Mouse (Mus musculus): ENCODE data around the gene Dscam.
A peak's percentile ranks its signal among the peaks of the same experiment; 100 is the strongest.

Gene Dscam

DNA sequence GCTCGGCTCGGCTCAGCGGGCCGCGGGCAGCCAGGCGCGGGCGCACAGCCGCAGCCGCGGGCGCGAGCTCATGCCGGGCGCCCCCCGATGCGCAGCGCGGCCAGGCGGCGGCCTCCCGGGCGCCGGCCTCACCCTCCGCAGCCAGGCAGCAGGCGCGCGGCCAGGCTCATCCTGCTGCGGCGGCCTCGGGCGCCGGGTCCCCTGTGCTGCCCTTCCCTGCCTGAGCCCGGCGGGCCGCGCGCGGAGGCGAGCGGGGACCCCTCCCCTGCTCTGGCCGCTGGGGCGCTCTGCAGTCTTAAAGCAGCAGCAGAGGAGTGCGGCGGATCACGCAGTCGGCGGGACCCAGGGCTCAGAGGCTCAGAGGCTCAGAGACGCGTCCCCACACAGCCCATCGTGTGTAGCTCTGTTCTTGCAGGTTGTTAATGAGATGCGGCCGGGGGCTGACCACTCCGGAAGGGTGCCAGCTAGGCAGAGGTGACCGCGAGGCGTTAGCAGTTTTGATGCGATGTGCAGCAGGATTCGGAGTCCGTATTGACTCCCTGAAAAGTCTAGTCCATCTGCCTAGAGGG, at the start of gene Dscam:
Dscam (minus strand) TSS at position 240 of the 569 bp plus-strand sequence.
- DNase-seq (ENCODE audit: low spot score) = no peak

GRCm38 (mm10) chr16:97219381-97219780, 48.8 kb upstream of the Dscam start:
- no peak for DNase-seq (ENCODE audit: low spot score)

GRCm38 (mm10) chr16:97209997-97210396, 39.4 kb upstream of the Dscam start:
- no peak for DNase-seq (ENCODE audit: low spot score)

DNA sequence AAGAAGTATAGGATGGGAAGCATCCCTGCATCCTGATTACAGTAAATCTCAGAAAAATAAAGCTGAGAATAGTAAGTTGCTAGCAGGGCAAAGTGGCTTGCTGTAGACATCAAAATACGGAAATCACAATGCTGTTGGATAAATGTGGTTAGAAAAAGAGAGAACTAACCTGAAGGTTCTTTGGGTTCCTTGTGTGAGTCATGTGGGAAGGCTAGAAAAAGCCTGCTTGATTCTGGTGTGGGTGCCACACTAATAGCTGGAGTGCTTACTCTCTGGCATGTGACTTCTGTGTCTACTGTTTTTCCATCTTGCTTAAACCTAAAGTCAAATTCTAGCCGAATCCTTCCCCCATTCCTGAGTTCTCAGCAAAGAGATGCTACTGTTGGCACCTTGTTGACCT, 37.7 kb upstream of the Dscam start:
- no peak for DNase-seq (ENCODE audit: low spot score)

DNA sequence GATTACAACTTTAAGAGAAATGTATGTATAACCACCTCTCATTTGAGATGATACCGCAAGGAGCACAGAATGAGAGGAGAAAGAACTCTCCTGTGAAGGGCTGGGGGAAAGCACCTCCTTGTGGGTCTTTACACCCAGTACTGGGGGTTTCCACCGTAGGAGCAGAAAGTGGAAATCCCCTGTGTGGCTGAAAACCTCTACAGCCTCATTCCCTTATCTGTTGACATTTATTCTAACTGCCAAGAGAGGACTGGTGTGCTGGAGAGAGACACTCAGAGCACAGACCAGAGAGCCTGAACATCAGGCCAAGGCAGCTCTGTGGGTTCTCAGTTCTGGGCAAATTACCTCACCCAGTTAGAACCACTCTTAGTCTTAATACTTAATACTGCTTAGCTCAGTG, 33.5 kb upstream of the Dscam start:
- no peak for DNase-seq (ENCODE audit: low spot score)

GRCm38 (mm10) chr16:97203554-97203953, 33.0 kb upstream of the Dscam start:
- DNase-seq (ENCODE audit: low spot score) = no peak

- DNase-seq (ENCODE audit: low spot score) = no peak
Measured at GRCm38 (mm10) chr16:97194630-97195029, 24.1 kb upstream of the Dscam start.

GRCm38 (mm10) chr16:97194179-97194578, 23.6 kb upstream of the Dscam start:
- no peak for DNase-seq (ENCODE audit: low spot score)

GRCm38 (mm10) chr16:97192296-97192695, 21.7 kb upstream of the Dscam start:
- DNase-seq (ENCODE audit: low spot score) = no peak

- DNase-seq (ENCODE audit: low spot score) = no peak
Measured at GRCm38 (mm10) chr16:97190604-97191003, 20.1 kb upstream of the Dscam start.

DNA sequence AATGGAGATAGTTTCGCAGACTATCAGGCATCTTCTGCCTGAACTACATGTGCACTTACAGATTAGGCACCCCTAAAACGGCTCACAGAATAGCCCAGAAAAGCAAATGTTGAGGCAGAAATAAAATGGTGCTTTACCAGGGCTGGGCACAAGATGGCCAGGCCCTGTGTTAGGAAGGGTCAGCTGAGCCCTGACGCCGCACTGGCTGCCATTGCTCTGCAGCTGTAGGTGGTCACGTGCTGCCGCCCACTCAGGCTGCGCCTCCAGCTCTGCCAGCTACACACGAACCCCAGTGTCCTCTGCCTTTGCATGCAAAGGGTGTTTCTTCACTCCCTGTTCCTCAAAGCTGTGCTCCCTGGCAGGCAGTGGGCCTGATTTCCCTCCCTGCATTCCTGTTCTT, 948 bp upstream of the Dscam start:
- no peak for DNase-seq (ENCODE audit: low spot score)

DNA sequence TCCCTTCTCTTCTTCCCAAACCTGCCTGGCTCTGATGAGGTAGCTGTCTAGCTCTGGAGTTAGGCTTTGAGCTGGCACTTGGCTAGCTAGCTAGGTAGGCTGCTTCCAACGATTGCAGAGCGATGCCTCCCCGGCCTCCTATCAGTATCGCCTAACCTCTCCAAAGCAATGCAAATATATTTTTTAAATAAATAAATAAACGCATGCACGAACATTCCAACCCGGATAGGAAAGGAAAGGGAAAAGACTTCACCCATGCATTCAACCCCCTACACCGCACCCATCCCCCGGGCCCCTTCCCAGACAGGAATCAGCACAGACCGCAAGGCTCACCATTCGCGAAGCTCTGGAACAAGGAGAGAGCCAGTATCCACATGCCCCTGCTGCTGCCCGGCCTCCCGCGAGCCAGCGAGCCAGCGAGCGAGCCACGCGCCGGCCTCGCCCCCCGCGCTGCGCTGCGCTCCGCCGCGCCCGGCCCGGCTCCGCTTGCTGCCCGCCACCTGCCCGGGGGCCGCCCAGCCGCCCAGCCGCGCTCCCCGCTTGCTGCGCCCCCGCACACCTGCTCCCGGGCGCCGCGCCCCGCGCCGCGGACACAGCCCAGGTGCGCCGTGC, 545 bp downstream of the Dscam start:
- DNase-seq (ENCODE audit: low spot score) = no peak

GRCm38 (mm10) chr16:97168614-97169013, 1.9 kb downstream of the Dscam start:
- no peak for DNase-seq (ENCODE audit: low spot score)

DNA sequence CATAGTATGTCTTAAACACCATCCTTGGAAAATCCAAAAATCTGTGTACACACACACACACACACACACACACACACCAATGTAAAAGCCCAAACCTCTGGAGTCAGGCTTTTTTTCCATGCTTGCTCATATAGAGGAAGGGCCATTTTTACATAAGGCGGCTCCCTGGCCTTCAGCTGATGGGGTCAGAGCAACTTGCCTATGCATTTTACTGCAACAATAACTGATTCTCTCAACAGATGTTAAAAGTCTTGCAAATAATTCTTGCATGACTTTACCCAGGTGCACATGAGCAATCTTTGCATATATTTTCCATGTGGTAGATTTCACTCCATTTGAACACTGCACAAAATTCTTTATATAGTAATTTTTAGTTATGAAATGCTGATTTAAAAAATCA, 2.5 kb downstream of the Dscam start:
- DNase-seq (ENCODE audit: low spot score) = no peak

GRCm38 (mm10) chr16:97166166-97166565, 4.4 kb downstream of the Dscam start:
- DNase-seq (ENCODE audit: low spot score) = no peak

DNA sequence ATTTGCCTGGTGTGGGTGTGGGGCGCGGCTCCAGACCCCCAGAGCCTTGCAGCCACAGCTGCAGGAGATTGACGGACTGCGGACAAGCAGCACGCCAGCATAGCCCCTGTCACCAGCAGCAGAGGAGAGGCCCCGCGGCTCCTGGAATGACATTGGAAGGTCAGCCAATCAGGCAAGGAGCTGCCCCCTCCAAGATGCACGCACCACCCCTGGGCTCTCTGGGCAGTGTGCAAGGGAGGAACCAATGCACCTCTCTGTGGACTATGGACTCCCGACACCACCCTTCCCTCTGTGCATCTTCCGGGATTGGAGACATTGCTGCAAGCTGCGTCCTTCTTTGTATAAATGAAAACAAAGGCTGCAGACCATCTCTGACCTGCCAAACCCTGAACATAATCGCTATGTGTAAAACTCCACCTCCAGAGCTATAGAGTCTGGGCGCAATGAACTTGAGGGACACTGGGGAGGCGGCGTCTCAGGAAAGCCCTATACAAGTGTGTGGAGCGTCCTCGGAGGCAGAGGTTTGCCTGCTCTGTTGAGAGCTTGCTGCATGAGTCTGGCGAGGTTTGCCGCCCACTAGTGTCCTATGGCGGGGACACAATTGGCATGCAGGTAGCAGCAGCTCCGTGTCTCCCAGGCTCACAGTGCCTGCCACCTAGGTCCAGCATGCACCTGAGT, 5.0 kb downstream of the Dscam start:
- DNase-seq (ENCODE audit: low spot score) = peak; percentile 36

DNA sequence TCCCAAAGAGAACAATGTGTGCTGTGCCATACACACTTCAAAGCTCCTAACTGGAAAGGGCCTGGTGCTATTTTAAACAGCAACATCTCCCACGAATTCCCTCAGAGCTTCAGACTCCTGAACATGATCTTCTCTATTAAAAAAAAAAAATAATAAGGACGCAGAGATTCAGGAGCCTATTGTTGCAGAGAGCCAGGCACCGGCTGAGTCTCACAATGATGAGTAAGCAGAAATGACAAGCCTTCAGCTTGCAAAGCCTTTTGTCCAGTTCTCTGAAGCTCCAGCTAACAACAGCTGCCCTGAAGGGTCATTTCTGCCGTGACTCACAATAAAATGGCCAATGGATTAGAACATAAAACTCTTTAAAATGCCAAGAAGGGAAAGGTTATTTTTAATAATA, 12.3 kb downstream of the Dscam start:
- DNase-seq (ENCODE audit: low spot score) = no peak

- no peak for DNase-seq (ENCODE audit: low spot score)
Measured at GRCm38 (mm10) chr16:97144544-97145194, 25.9 kb downstream of the Dscam start.

DNA sequence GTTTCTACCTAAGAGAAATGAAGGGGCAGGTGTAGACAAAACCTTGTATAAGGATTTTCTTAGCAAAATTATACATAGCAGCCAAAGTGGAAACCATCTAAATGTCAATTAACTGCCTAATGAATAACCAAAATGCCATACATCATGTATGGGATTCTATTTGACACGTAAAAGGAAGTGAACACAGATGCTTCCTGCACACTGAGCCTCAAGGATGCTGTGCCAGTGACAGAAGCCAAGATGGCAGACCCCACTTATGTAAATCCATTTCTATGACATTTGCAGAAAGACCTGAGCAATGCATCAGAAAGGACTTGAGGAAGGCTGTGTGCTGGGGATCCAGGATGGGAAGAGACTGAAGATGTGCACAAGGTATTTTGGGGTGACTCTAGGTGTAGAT, 28.6 kb downstream of the Dscam start:
- DNase-seq (ENCODE audit: low spot score) = no peak

DNA sequence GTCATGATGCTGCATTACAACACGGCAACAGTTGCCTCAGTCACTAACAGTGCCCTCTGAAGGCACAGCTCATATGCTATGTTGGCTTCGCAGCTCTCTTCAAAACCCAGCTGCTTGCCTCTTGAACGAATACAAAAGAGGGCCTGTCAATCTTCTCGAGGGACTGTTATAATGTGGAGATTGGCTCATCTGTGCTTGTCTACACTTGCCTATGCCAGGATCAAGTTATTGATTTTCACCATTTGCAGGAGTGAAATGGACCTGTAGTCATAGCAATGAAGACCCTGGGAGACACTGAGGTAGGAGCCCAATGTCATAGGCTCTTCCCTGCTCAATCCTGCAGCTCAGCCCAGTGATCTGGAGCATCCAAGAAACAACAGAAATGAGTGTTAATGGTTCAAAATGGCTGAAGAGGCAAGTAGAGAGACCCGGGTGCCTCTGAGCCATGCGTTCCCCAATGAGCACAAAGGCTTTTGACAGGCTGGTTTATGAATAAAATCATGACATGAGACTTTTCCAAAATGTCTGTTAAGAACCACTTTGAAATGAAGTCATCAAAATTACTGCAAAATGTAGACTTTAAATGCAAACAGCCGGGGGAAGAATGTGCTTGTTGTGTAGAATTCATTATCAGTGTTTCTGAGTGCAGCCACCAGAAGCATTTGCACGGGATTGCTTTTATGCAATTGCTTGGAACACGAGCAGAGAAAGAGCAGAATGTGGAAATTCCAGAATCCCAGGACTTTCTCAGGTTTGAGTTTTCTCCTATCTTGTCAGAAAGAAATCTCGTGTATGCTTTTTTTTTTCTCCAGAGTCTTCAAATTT, 35.3 kb downstream of the Dscam start:
- DNase-seq (ENCODE audit: low spot score) = no peak

DNA sequence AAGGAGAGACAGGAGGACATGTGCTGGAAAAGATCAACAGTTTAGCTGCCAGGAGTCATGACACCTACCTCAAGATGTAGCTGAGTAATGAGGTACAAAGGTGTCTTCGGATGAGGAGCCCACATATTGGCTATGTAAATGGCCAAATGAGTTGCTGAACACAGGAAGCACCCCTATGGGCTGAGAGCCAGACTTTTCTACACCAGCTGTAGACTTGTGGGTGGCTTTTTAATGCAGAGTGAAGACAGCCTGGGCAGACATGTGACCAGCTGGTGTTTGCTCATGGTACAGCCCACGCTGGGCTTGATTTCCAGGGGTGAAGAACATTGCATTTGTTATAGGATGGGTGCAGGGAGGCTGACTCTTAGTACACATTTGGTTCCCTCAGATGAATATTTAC, 43.3 kb downstream of the Dscam start:
- DNase-seq (ENCODE audit: low spot score) = no peak

DNA sequence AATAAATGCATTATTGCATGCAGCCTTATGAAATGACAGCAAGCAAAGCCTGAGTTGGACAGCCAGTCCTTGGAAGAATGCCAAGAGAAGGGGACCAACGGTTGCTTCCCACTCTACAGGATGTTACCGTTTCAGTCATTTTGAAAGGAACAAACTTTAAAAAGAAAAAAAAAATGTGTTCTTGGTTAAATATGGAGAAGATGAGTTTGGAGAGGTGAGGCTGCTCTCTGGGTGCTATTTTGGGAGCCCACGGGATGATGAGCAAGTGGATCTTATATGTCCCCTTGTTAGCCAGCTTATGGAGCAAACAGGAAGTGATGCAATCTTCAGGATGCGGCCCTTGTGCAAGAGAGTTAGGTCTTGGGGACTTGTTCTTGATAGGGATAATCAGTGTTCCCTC, 60.5 kb downstream of the Dscam start:
- DNase-seq (ENCODE audit: low spot score) = no peak
